Mouse (Mus musculus) neural tube, embryonic 12.5 days (tissue): ENCODE results near the gene Pex12. TPM values are rescaled to one million over a fixed set of nuclear protein-coding genes. Genes with fewer than 3 reads are reported as not detected.
A peak's percentile ranks its signal among the peaks of the same experiment; 100 is the strongest.
"Not testable (repeated sequence)": the region's sequence is repeated elsewhere in the genome, so short reads cannot be mapped to it uniquely, and the experiment has no call there.

Experiments
- ATAC-seq: fragments of 200-750 bp; cut with Nextera tagmentation; 2 replicates; pipeline ENCODE4 v1.8.0; 2017; ENCODE audit warnings: low read depth, mild to moderate bottlenecking, moderate TSS enrichment, moderate library complexity; ENCODE audit not compliant: low FRiP score
- H3K27ac ChIP-seq: fragments of 300-500 bp; sonication (generic); 2 replicates; pipeline ENCODE4 v1.5.1; 2016
- H3K27me3 ChIP-seq: fragments of 300-500 bp; sonication (generic); replicated peaks from 2 replicates; pipeline ENCODE4 v1.6.1; 2016; ENCODE audit warnings: mild to moderate bottlenecking
- H3K36me3 ChIP-seq: fragments of 300-500 bp; sonication (generic); 2 replicates; pipeline ENCODE4 v1.6.1; 2016; ENCODE audit warnings: mild to moderate bottlenecking
- H3K4me1 ChIP-seq: fragments of 300-500 bp; sonication (generic); 2 replicates; pipeline ENCODE4 v1.6.1; 2016
- H3K4me2 ChIP-seq: fragments of 300-500 bp; sonication (generic); replicated peaks from 2 replicates; pipeline ENCODE4 v1.6.1; 2016; ENCODE audit warnings: mild to moderate bottlenecking
- H3K4me3 ChIP-seq: fragments of 300-500 bp; sonication (generic); 2 replicates; pipeline ENCODE4 v1.5.1; 2016
- H3K9ac ChIP-seq: fragments of 300-500 bp; sonication (generic); 2 replicates; pipeline ENCODE4 v1.6.1; 2016; ENCODE audit warnings: mild to moderate bottlenecking
- H3K9me3 ChIP-seq: fragments of 300-500 bp; sonication (generic); 2 replicates; pipeline ENCODE4 v1.6.1; 2016; ENCODE audit warnings: mild to moderate bottlenecking
- WGBS: fragments of 180-500 bp; shearing (Covaris S2); methylation state at CpG from one replicate; pipeline ENCODE4 v1.1.7; 2016; 5-methylcytosine and 5-hydroxymethylcytosine counted together
- polyA plus RNA-seq: library from polyadenylated mRNA; unstranded; fragments of >200 nt; fragmentation: Nextera tagmentation; extraction: Ambion mirVana; gene quantifications from 2 replicates; pipeline ENCODE4 v1.2.1, GENCODE M21; 2016

Gene Pex12
- polyA plus RNA-seq, 1 experiment from 2014 or later: 16.3 TPM

- no peak overlapping the region for H3K4me2 ChIP-seq
- no peak overlapping the region for H3K4me3 ChIP-seq
- H3K9me3 ChIP-seq: no peaks in the 10 kb centered on the region
- no peak overlapping the region for H3K9ac ChIP-seq
- H3K27ac ChIP-seq: no peak overlapping the region
- no peaks in the 10 kb centered on the region for H3K36me3 ChIP-seq
- peaks cover 5% of the 10 kb centered on the region; the same call in 1 of the 2 replicates for H3K4me1 ChIP-seq
- 55% methylated on average over 2 of the region's 2 CpGs for WGBS
- ATAC-seq: no peak
- no peaks in the 10 kb centered on the region for H3K27me3 ChIP-seq
Observed at GRCm38 (mm10) chr11:83282084-83282483, 20.3 kb downstream of the Pex12 start.

- peaks cover 5% of the 10 kb centered on the region; the same call in 1 of the 2 replicates for H3K4me1 ChIP-seq
- H3K9me3 ChIP-seq: no peaks in the 10 kb centered on the region
- no peaks in the 10 kb centered on the region for H3K27me3 ChIP-seq
- H3K9ac ChIP-seq: no peak overlapping the region
- H3K4me3 ChIP-seq: no peak overlapping the region
- H3K4me2 ChIP-seq: no peak overlapping the region
- 83% methylated on average over 6 of the region's 6 CpGs for WGBS
- ATAC-seq: no peak
- no peak overlapping the region for H3K27ac ChIP-seq
- no peaks in the 10 kb centered on the region for H3K36me3 ChIP-seq
Observed at GRCm38 (mm10) chr11:83279691-83280090, 22.7 kb downstream of the Pex12 start.

GRCm38 (mm10) chr11:83279024-83279423, 23.4 kb downstream of the Pex12 start:
- H3K9me3 ChIP-seq: no peaks in the 10 kb centered on the region
- 85% methylated on average over 4 of the region's 4 CpGs for whole genome bisulfite sequencing

GRCm38 (mm10) chr11:83276251-83276650, 26.1 kb downstream of the Pex12 start:
- peaks cover 5% of the 10 kb centered on the region; the same call in 1 of the 2 replicates for H3K4me1 ChIP-seq
- no peak overlapping the region for H3K27ac ChIP-seq
- H3K4me3 ChIP-seq: no peak overlapping the region
- ATAC-seq: no peak
- H3K9ac ChIP-seq: no peak overlapping the region
- no peaks in the 10 kb centered on the region for H3K27me3 ChIP-seq
- no peaks in the 10 kb centered on the region for H3K9me3 ChIP-seq
- H3K36me3 ChIP-seq: no peaks in the 10 kb centered on the region
- 77% methylated on average over 7 of the region's 7 CpGs for WGBS
- H3K4me2 ChIP-seq: no peak overlapping the region

More at GRCm38 (mm10) chr11:83279024-83279423, 23.4 kb downstream of the Pex12 start:
- no peak overlapping the region for H3K27ac ChIP-seq
- H3K9ac ChIP-seq: no peak overlapping the region
- H3K36me3 ChIP-seq: no peaks in the 10 kb centered on the region
- no peak overlapping the region for H3K4me2 ChIP-seq
- H3K4me3 ChIP-seq: no peak overlapping the region
- ATAC-seq: no peak
- no peaks in the 10 kb centered on the region for H3K27me3 ChIP-seq
- peaks cover 5% of the 10 kb centered on the region; the same call in 1 of the 2 replicates for H3K4me1 ChIP-seq

- ATAC-seq: no peak
- Histone ChIP-seq H3K27ac (no peak overlapping the region), H3K36me3 (no peaks in the 10 kb centered on the region), H3K4me1 (no peaks in the 10 kb centered on the region), H3K27me3 (no peaks in the 10 kb centered on the region), H3K9me3 (no peaks in the 10 kb centered on the region), H3K4me2 (no peak overlapping the region), H3K4me3 (no peak overlapping the region), H3K9ac (no peak overlapping the region)
- 22% methylated on average over 2 of the region's 2 CpGs for WGBS
Observed at GRCm38 (mm10) chr11:83271951-83272843, 30.2 kb downstream of the Pex12 start.

GRCm38 (mm10) chr11:83271151-83271950, 31.0 kb downstream of the Pex12 start:
- WGBS: under 1% methylated on average over 26 of the region's 26 CpGs
- Histone ChIP-seq H3K9ac (peak overlapping the region; percentile 56), H3K9me3 (no peaks in the 10 kb centered on the region), H3K4me3 (peak overlapping the region; percentile 46), H3K4me1 (no peaks in the 10 kb centered on the region), H3K27ac (peak overlapping the region; percentile 60; the same call in 1 of the 2 replicates), H3K27me3 (no peaks in the 10 kb centered on the region), H3K4me2 (peak overlapping the region; percentile 58), H3K36me3 (no peaks in the 10 kb centered on the region)
- ATAC-seq: peak; percentile 88

- Histone ChIP-seq H3K4me2 (peak overlapping the region; percentile 58), H3K27me3 (no peaks in the 10 kb centered on the region), H3K36me3 (no peaks in the 10 kb centered on the region), H3K9me3 (no peaks in the 10 kb centered on the region), H3K4me3 (peak overlapping the region; percentile 46), H3K9ac (peak overlapping the region; percentile 56), H3K4me1 (no peaks in the 10 kb centered on the region), H3K27ac (peak overlapping the region; percentile 60; the same call in 1 of the 2 replicates)
- peak; percentile 62 for ATAC-seq
- WGBS: 0% methylated on average over 6 of the region's 6 CpGs
Observed at GRCm38 (mm10) chr11:83270842-83271150, 31.6 kb downstream of the Pex12 start.

- Histone ChIP-seq H3K4me3 (no peak overlapping the region), H3K4me2 (no peak overlapping the region), H3K36me3 (no peaks in the 10 kb centered on the region), H3K27me3 (no peaks in the 10 kb centered on the region), H3K9me3 (no peaks in the 10 kb centered on the region), H3K9ac (no peak overlapping the region), H3K27ac (no peak overlapping the region), H3K4me1 (no peaks in the 10 kb centered on the region)
- WGBS: 57% methylated on average over 3 of the region's 3 CpGs
- ATAC-seq: no peak
Observed at GRCm38 (mm10) chr11:83263146-83263545, 39.2 kb downstream of the Pex12 start.

- no peak overlapping the region for H3K4me2 ChIP-seq
- H3K9me3 ChIP-seq: no peaks in the 10 kb centered on the region
- 91% methylated on average over 1 of the region's 1 CpGs for WGBS
- no peaks in the 10 kb centered on the region for H3K4me1 ChIP-seq
- H3K4me3 ChIP-seq: no peak overlapping the region
- H3K27me3 ChIP-seq: no peaks in the 10 kb centered on the region
- no peak overlapping the region for H3K27ac ChIP-seq
- no peak for ATAC-seq
- no peaks in the 10 kb centered on the region for H3K36me3 ChIP-seq
- no peak overlapping the region for H3K9ac ChIP-seq
Observed at GRCm38 (mm10) chr11:83262673-83263072, 39.7 kb downstream of the Pex12 start.

- not testable (repeated sequence) for H3K9me3 ChIP-seq, ATAC-seq
- WGBS: 69% methylated on average over 5 of the region's 5 CpGs
Observed at GRCm38 (mm10) chr11:83257211-83257610, 45.2 kb downstream of the Pex12 start.

More at GRCm38 (mm10) chr11:83257211-83257610, 45.2 kb downstream of the Pex12 start:
- H3K36me3 ChIP-seq, H3K27me3 ChIP-seq, H3K27ac ChIP-seq, H3K4me3 ChIP-seq, H3K9ac ChIP-seq, H3K4me1 ChIP-seq, H3K4me2 ChIP-seq: not testable (repeated sequence)
